Mouse (Mus musculus) thymus, postnatal 4 days (tissue): ENCODE results near the gene Olfr361.
"Not testable (repeated sequence)": the region's sequence is repeated elsewhere in the genome, so short reads cannot be mapped to it uniquely, and the experiment has no call there.

ENCODE experiments used
- DNase-seq: peaks from one replicate; pipeline ENCODE4 v3.0.0; 2021

The Olfr361 gene

GRCm38 (mm10) chr2:37089190-37089589 is at the start of gene Olfr361:
Olfr361 (minus strand) TSS chr2:37089290.
- not testable (repeated sequence) for DNase-seq

GRCm38 (mm10) chr2:37117810-37118209 is 28.7 kb upstream of the Olfr361 start, which contains the start of gene Olfr362:
Olfr362 (minus strand) TSS chr2:37117910.
- DNase-seq, result no peak

- no peak for DNase-seq
These were observed 23.6 kb downstream of the Olfr361 start, which contains the start of gene Olfr360 for GRCm38 (mm10) chr2:37065446-37065845. Olfr360 (plus strand) TSS chr2:37065746.
